Mouse (Mus musculus) cortical plate, adult 2 months (tissue): ENCODE results near the gene Spaca9.

Source experiments
- CTCF ChIP-seq: fragments of 200-500 bp; IDR thresholded peaks from 2 replicates; pipeline ENCODE4 v1.5.1; 2011; ENCODE audit warnings: mild to moderate bottlenecking, control low read depth, low read length; ENCODE audit not compliant: insufficient read depth; ENCODE audit errors: extremely low read depth
- POLR2A ChIP-seq: fragments of 200-500 bp; IDR thresholded peaks from 2 replicates; pipeline ENCODE4 v1.6.1; 2011; ENCODE audit warnings: mild to moderate bottlenecking, low read length, control low read depth; ENCODE audit not compliant: insufficient read depth; ENCODE audit errors: extremely low read depth

DNA sequence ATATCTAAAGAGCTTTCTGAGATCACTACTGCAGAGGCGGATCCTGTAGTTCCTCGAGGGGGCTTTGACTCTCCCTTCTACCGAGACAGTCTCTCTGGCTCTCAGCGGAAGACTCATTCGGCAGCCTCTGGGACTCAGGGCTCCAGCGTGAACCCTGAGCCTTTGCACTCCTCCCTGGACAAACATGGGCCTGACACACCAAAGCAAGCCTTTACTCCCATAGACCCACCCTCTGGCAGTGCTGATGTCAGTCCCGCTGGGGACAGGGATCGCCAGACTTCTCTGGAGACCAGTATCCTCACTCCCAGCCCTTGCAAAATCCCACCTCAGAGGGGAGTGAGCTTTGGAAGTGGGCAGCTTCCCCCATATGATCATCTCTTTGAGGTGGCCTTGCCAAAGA, 23.5 kb downstream of the Spaca9 start:
- TF ChIP-seq CTCF (no peak), POLR2A (no peak)
